Mouse (Mus musculus): Measurements from ENCODE around the gene Zfyve28. TPM values are rescaled to one million over a fixed set of nuclear protein-coding genes. Genes with fewer than 3 reads are reported as not detected.

The Zfyve28 gene
- polyA plus RNA-seq, 1 experiment, result 0.08 TPM

DNA sequence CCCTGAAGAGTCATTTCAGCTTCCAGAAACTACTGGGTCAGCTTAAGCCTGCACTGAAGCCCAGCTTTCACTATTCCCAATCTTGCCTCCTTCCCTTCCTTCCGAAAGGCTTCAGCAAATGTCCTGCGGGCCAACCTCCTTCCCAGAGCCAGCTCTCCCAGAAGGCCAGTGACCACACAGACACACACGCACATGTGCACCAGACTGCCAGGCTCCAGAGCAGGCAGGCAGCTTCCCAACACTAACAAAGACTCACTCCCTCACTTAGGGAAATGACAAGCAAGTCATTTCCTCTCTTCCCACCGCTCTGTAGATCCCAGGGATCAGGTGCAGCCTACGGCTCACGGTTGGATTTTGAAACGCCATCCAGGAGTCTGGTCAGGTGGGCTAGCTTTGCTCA lies 12.1 kb downstream of the Zfyve28 start:
- Histone ChIP-seq H3K79me2 (ENCODE audit: control insufficient read depth, insufficient read depth) (no peaks in the 10 kb centered on the region), H3K4me3 (no peak overlapping the region), H3ac (ENCODE audit: control insufficient read depth, insufficient read length) (no peak overlapping the region), H3K4me2 (ENCODE audit: low read depth) (no peak overlapping the region), H3K36me3 (ENCODE audit: control insufficient read depth, insufficient read depth) (no peaks in the 10 kb centered on the region), H3K27me3 (ENCODE audit: control insufficient read depth, insufficient read depth, insufficient read length) (peaks cover 37% of the 10 kb centered on the region)
- TF ChIP-seq CEBPB (IDR thresholded peaks at IDR 0.05; ENCODE audit: insufficient read depth, poor library complexity, severe bottlenecking) (no peak), POLR2A (IDR thresholded peaks at IDR 0.05; ENCODE audit: insufficient read length, low read depth) (no peak), TCF3 (IDR thresholded peaks at IDR 0.05; ENCODE audit: insufficient read length, low read depth) (no peak), MAX (IDR thresholded peaks at IDR 0.05; ENCODE audit: low read depth) (no peak), E2F4 (IDR thresholded peaks at IDR 0.05; ENCODE audit: insufficient read depth) (no peak), TCF12 (IDR thresholded peaks at IDR 0.05; ENCODE audit: insufficient read depth, poor library complexity, severe bottlenecking) (no peak), MYOD1 (IDR thresholded peaks at IDR 0.05; ENCODE audit: control insufficient read depth in 1 of 3, insufficient read length in 2 of 3, low read depth in 2 of 3) (no peak), REST (IDR thresholded peaks at IDR 0.05; ENCODE audit: insufficient read depth, insufficient read length) (no peak), SRF (IDR thresholded peaks at IDR 0.05; ENCODE audit: control insufficient read depth, insufficient read length, low read depth) (no peak), POLR2AphosphoS2 (IDR thresholded peaks at IDR 0.05; ENCODE audit: insufficient read length, low read depth) (no peak), MYOG (IDR thresholded peaks at IDR 0.05; ENCODE audit: control insufficient read depth in 1 of 3, insufficient read depth in 1 of 3, insufficient read length in 2 of 3, low read depth in 2 of 3) (no peak), USF1 (IDR thresholded peaks at IDR 0.05; ENCODE audit: low read depth) (no peak)

- Histone ChIP-seq H3K36me3 (ENCODE audit: control insufficient read depth, insufficient read depth) (no peaks in the 10 kb centered on the region), H3K79me2 (ENCODE audit: control insufficient read depth, insufficient read depth) (no peaks in the 10 kb centered on the region), H3ac (ENCODE audit: control insufficient read depth, insufficient read length) (no peak overlapping the region), H3K4me3 (no peak overlapping the region), H3K27me3 (ENCODE audit: control insufficient read depth, insufficient read depth, insufficient read length) (peaks cover 45% of the 10 kb centered on the region), H3K4me2 (ENCODE audit: low read depth) (no peak overlapping the region)
- TF ChIP-seq E2F4 (IDR thresholded peaks at IDR 0.05; ENCODE audit: insufficient read depth), result no peak
- no peak for TF ChIP-seq CEBPB (IDR thresholded peaks at IDR 0.05; ENCODE audit: insufficient read depth, poor library complexity, severe bottlenecking)
- TF ChIP-seq TCF12 (IDR thresholded peaks at IDR 0.05; ENCODE audit: insufficient read depth, poor library complexity, severe bottlenecking), result no peak
- no peak for TF ChIP-seq SRF (IDR thresholded peaks at IDR 0.05; ENCODE audit: control insufficient read depth, insufficient read length, low read depth)
- no peak for TF ChIP-seq USF1 (IDR thresholded peaks at IDR 0.05; ENCODE audit: low read depth)
- no peak for TF ChIP-seq POLR2AphosphoS2 (IDR thresholded peaks at IDR 0.05; ENCODE audit: insufficient read length, low read depth)
- TF ChIP-seq TCF3 (IDR thresholded peaks at IDR 0.05; ENCODE audit: insufficient read length, low read depth), result no peak
- TF ChIP-seq MAX (IDR thresholded peaks at IDR 0.05; ENCODE audit: low read depth), result no peak
- TF ChIP-seq MYOG (IDR thresholded peaks at IDR 0.05; ENCODE audit: control insufficient read depth in 1 of 3, insufficient read depth in 1 of 3, insufficient read length in 2 of 3, low read depth in 2 of 3), result no peak
- TF ChIP-seq POLR2A (IDR thresholded peaks at IDR 0.05; ENCODE audit: insufficient read length, low read depth), result no peak
These were observed 13.5 kb downstream of the Zfyve28 start for GRCm38 (mm10) chr5:34274676-34275293.

DNA sequence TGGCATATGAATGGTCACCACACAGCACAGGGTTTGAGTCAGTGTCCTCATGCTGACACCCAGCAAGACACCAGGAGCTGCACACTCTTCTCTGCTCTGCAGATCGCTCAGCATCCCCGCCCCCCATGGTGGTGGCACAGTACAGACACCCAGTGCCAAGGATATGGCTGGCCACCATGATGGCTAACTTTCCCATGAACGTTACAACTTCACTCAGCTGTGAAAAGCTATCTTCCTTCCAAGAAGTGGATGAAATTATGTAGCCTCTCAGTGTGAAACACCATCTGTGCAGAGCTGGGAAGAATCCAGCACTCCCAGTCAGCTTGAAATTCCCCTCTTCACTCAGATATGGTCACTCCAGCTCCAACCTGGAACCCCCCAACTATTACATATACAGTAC lies 14.0 kb downstream of the Zfyve28 start:
- H3K4me3 ChIP-seq, result no peak overlapping the region

DNA sequence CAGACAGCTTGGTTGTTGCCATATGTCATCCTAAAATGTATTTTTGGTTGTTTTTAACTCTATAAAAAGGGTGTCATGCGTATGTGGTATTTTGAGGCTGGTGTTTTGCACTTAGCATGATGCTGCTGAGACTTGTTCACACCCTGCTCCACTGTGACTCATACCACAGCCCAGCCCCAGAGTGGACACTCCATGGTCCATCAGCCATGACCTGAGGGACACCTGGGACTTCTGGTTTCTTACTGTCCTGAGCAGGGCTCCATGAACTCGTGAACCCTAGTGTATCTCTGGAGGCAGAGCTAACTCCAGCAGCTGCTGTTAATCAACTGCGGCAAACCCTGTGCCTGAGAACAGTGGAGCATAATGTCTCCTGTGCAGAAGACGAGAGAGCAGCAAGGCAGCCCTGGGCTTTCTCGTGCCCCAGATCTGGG lies 15.0 kb downstream of the Zfyve28 start:
- Histone ChIP-seq H3ac (ENCODE audit: control insufficient read depth, insufficient read length) (no peak overlapping the region), H3K79me2 (ENCODE audit: control insufficient read depth, insufficient read depth) (no peaks in the 10 kb centered on the region), H3K4me2 (ENCODE audit: low read depth) (no peak overlapping the region), H3K27me3 (ENCODE audit: control insufficient read depth, insufficient read depth, insufficient read length) (peaks cover 54% of the 10 kb centered on the region), H3K36me3 (ENCODE audit: control insufficient read depth, insufficient read depth) (no peaks in the 10 kb centered on the region), H3K4me3 (no peak overlapping the region)
- TF ChIP-seq USF1 (IDR thresholded peaks at IDR 0.05; ENCODE audit: low read depth) (no peak), POLR2A (IDR thresholded peaks at IDR 0.05; ENCODE audit: insufficient read length, low read depth) (no peak), MYOD1 (IDR thresholded peaks at IDR 0.05; ENCODE audit: control insufficient read depth in 1 of 3, insufficient read length in 2 of 3, low read depth in 2 of 3) (no peak), SRF (IDR thresholded peaks at IDR 0.05; ENCODE audit: control insufficient read depth, insufficient read length, low read depth) (no peak), MYOG (IDR thresholded peaks at IDR 0.05; ENCODE audit: control insufficient read depth in 1 of 3, insufficient read depth in 1 of 3, insufficient read length in 2 of 3, low read depth in 2 of 3) (no peak), CEBPB (IDR thresholded peaks at IDR 0.05; ENCODE audit: insufficient read depth, poor library complexity, severe bottlenecking) (no peak), E2F4 (IDR thresholded peaks at IDR 0.05; ENCODE audit: insufficient read depth) (no peak), MAX (IDR thresholded peaks at IDR 0.05; ENCODE audit: low read depth) (no peak), TCF12 (IDR thresholded peaks at IDR 0.05; ENCODE audit: insufficient read depth, poor library complexity, severe bottlenecking) (no peak)

More for the DNA sequence above, 14.0 kb downstream of the Zfyve28 start:
- H3K27me3 ChIP-seq (ENCODE audit: control insufficient read depth, insufficient read depth, insufficient read length), result peaks cover 47% of the 10 kb centered on the region
- TF ChIP-seq TCF12 (IDR thresholded peaks at IDR 0.05; ENCODE audit: insufficient read depth, poor library complexity, severe bottlenecking) (no peak), POLR2AphosphoS2 (IDR thresholded peaks at IDR 0.05; ENCODE audit: insufficient read length, low read depth) (no peak), POLR2A (IDR thresholded peaks at IDR 0.05; ENCODE audit: insufficient read length, low read depth) (no peak), REST (IDR thresholded peaks at IDR 0.05; ENCODE audit: insufficient read depth, insufficient read length) (no peak), MAX (IDR thresholded peaks at IDR 0.05; ENCODE audit: low read depth) (no peak), USF1 (IDR thresholded peaks at IDR 0.05; ENCODE audit: low read depth) (no peak), MYOG (IDR thresholded peaks at IDR 0.05; ENCODE audit: control insufficient read depth in 1 of 3, insufficient read depth in 1 of 3, insufficient read length in 2 of 3, low read depth in 2 of 3) (no peak)
- no peaks in the 10 kb centered on the region for H3K36me3 ChIP-seq (ENCODE audit: control insufficient read depth, insufficient read depth)
- no peaks in the 10 kb centered on the region for H3K79me2 ChIP-seq (ENCODE audit: control insufficient read depth, insufficient read depth)
- H3K4me2 ChIP-seq (ENCODE audit: low read depth), result no peak overlapping the region
- no peak overlapping the region for H3ac ChIP-seq (ENCODE audit: control insufficient read depth, insufficient read length)

DNA sequence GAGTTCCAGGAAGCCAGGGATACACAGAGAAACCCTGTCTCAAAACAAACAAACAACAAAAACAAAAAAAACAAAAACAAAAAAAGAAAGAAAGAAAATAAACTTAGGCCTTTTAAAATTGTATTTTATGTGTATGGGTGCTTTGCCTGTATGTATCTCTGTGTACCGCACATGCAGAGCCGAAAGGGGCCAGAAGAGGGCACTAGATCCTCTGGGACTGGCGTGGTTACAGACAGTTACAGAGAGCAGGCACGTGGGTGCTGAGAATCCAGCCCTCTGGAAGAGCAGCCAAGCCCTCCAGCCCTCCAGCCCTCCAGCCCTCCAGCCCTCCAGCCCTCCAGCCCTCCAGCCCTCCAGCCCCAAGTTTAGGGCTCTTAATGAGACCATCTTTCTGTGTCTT lies 16.5 kb downstream of the Zfyve28 start:
- Histone ChIP-seq H3K4me2 (ENCODE audit: low read depth) (no peak overlapping the region), H3K27me3 (ENCODE audit: control insufficient read depth, insufficient read depth, insufficient read length) (peaks cover 52% of the 10 kb centered on the region), H3ac (ENCODE audit: control insufficient read depth, insufficient read length) (no peak overlapping the region), H3K79me2 (ENCODE audit: control insufficient read depth, insufficient read depth) (no peaks in the 10 kb centered on the region), H3K36me3 (ENCODE audit: control insufficient read depth, insufficient read depth) (no peaks in the 10 kb centered on the region), H3K4me3 (no peak overlapping the region)
- TF ChIP-seq SRF (IDR thresholded peaks at IDR 0.05; ENCODE audit: control insufficient read depth, insufficient read length, low read depth), result no peak
- no peak for TF ChIP-seq TCF12 (IDR thresholded peaks at IDR 0.05; ENCODE audit: insufficient read depth, poor library complexity, severe bottlenecking)
- TF ChIP-seq TCF3 (IDR thresholded peaks at IDR 0.05; ENCODE audit: insufficient read length, low read depth), result no peak
- TF ChIP-seq CEBPB (IDR thresholded peaks at IDR 0.05; ENCODE audit: insufficient read depth, poor library complexity, severe bottlenecking), result no peak
- TF ChIP-seq MYOD1 (IDR thresholded peaks at IDR 0.05; ENCODE audit: control insufficient read depth in 1 of 3, insufficient read length in 2 of 3, low read depth in 2 of 3), result no peak
- no peak for TF ChIP-seq POLR2A (IDR thresholded peaks at IDR 0.05; ENCODE audit: insufficient read length, low read depth)

All from myocyte (in vitro differentiated cells).